Mouse (Mus musculus): Measurements from ENCODE around the gene Agtpbp1.

- TF ChIP-seq POLR2A (IDR thresholded peaks at IDR 0.05; ENCODE audit: control insufficient read depth, low read depth, low read length) = no peak
- TF ChIP-seq CTCF (IDR thresholded peaks at IDR 0.05; ENCODE audit: control insufficient read depth, insufficient read depth, insufficient replicate concordance, low read depth, low read length) = no peak
Observed at GRCm38 (mm10) chr13:59412672-59413071, 172.4 kb downstream of the Agtpbp1 start.
